Mouse (Mus musculus) testis, adult 2 months (tissue): ENCODE results near the gene Sergef. TPM values are rescaled to one million over a fixed set of nuclear protein-coding genes. Genes with fewer than 3 reads are reported as not detected.

Experiments used
- H3K27ac ChIP-seq: fragments of 200-500 bp; 2 replicates; pipeline ENCODE4 v1.5.1; 2012; ENCODE audit warnings: low read depth, low read length; ENCODE audit not compliant: control insufficient read depth, insufficient read depth
- H3K27me3 ChIP-seq: fragments of 200-500 bp; 2 replicates; pipeline ENCODE4 v1.6.1; 2012; ENCODE audit warnings: mild to moderate bottlenecking, low read length, moderate library complexity; ENCODE audit not compliant: control insufficient read depth, insufficient read depth
- H3K36me3 ChIP-seq: fragments of 200-500 bp; 2 replicates; pipeline ENCODE4 v1.6.1; 2012; ENCODE audit warnings: mild to moderate bottlenecking, low read length; ENCODE audit not compliant: control insufficient read depth, insufficient read depth
- H3K4me1 ChIP-seq: fragments of 200-500 bp; 2 replicates; pipeline ENCODE4 v1.6.1; 2012; ENCODE audit warnings: low read length; ENCODE audit not compliant: control insufficient read depth, insufficient read depth
- H3K4me3 ChIP-seq: fragments of 200-500 bp; 2 replicates; pipeline ENCODE4 v1.5.1; 2012; ENCODE audit warnings: low read depth, mild to moderate bottlenecking, low read length, moderate library complexity, mixed read lengths; ENCODE audit not compliant: control insufficient read depth
- CTCF ChIP-seq: fragments of 200-500 bp; IDR thresholded peaks from 2 replicates; pipeline ENCODE4 v1.5.1; 2012; ENCODE audit warnings: low read depth, mild to moderate bottlenecking, inconsistent platforms, low read length, moderate library complexity; ENCODE audit not compliant: control insufficient read depth, insufficient read depth, insufficient replicate concordance
- POLR2A ChIP-seq: fragments of 200-500 bp; IDR thresholded peaks from 2 replicates; pipeline ENCODE4 v1.6.1; 2012; ENCODE audit warnings: low read depth, mild to moderate bottlenecking, inconsistent platforms, low read length, moderate library complexity; ENCODE audit not compliant: control insufficient read depth
- polyA plus RNA-seq: library from polyadenylated mRNA; depleted of rRNA; stranded (reverse); fragments of >200 nt; gene quantifications from 2 replicates; pipeline ENCODE4 v1.2.3, GENCODE M21; 2012

Sergef gene
- polyA plus RNA-seq, 1 experiment, result 7.7 TPM

DNA sequence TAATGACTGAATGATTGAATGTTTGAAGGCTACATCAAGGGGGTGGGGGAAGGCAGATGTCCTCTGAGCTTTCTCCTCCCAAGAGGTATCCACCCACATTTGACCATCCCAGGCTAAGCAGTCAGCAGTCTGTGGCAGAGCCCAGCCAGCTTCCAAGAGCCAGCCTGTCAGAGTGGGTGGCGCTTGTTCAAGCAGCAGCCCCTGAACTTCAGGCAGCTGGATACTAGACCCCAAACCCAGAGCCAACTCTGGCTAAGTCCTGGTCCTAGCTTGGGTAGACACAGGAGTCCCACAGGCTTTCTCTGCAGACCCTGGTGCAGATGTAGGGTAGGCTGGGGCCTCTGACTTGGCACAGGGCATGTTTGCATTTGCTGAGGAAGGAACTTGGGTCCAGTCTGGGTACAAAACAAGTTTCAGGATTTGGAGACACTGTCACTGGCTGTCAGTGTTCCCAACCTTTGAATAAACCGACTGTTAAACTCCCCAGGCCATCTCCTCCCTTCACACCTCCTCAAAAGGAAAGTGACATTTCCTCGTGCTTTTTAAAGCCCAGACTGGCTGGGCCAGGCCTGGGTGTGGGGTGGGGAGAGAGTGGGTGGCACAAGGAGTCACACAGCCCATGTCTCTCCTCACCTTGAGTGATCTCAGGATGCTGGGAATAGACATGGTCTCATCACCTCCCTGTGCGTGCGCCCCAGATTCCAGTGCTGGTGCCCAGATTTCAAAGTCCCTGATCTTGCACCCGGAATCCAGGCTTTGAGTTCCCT is 225.5 kb downstream of the Sergef start:
- no peak overlapping the region for H3K27ac ChIP-seq
- H3K4me1 ChIP-seq, result no peaks in the 10 kb centered on the region
- no peak overlapping the region for H3K4me3 ChIP-seq
- H3K27me3 ChIP-seq, result no peaks in the 10 kb centered on the region
- H3K36me3 ChIP-seq, result no peaks in the 10 kb centered on the region
- TF ChIP-seq CTCF, result no peak
- no peak for TF ChIP-seq POLR2A

DNA sequence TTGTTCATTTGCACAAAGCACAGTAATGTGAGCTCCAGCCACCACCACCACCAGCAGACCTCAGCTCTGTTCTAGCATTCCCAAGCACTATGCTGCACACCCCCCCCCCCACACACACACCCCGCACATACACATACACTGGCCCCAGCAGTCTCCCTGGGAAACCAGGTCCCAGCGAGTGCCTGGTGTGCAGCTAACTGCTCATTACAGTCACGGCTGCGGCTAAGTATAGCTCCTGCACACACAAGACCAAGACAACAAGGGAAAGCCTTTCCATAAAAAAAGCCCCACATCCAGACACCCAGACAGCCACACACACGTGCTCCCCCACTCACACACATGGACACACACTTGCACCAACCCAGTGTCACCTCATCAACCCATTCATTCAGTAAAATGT is 226.8 kb downstream of the Sergef start:
- H3K4me1 ChIP-seq, result no peaks in the 10 kb centered on the region
- H3K27me3 ChIP-seq, result no peaks in the 10 kb centered on the region
- TF ChIP-seq POLR2A (no peak), CTCF (no peak)

DNA sequence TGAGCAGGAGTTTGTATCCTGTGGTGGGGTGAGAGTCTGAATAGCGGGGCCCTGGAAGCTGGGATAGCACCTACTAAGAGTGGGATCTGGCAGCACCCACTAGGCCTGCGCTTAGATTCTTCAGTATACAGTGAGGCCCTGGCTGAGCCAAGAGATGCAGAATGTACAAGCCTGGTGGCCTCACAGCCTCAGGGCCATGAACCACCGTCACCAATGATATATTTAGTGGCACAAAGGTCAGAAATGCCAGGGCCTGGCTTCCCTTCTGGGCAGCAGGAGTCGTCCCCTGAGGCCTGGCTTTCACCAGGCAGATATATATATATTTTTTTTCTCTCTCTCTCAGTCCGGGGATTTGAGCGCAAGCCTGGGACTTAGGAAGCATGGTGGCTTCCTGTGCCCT is 228.9 kb downstream of the Sergef start:
- Histone ChIP-seq H3K4me1 (no peaks in the 10 kb centered on the region), H3K4me3 (no peak overlapping the region), H3K27ac (no peak overlapping the region), H3K36me3 (no peaks in the 10 kb centered on the region), H3K27me3 (no peaks in the 10 kb centered on the region)
- no peak for TF ChIP-seq CTCF
- TF ChIP-seq POLR2A, result no peak

More for the DNA sequence above, 226.8 kb downstream of the Sergef start:
- no peaks in the 10 kb centered on the region for H3K36me3 ChIP-seq
- H3K4me3 ChIP-seq, result no peak overlapping the region
- no peak overlapping the region for H3K27ac ChIP-seq

DNA sequence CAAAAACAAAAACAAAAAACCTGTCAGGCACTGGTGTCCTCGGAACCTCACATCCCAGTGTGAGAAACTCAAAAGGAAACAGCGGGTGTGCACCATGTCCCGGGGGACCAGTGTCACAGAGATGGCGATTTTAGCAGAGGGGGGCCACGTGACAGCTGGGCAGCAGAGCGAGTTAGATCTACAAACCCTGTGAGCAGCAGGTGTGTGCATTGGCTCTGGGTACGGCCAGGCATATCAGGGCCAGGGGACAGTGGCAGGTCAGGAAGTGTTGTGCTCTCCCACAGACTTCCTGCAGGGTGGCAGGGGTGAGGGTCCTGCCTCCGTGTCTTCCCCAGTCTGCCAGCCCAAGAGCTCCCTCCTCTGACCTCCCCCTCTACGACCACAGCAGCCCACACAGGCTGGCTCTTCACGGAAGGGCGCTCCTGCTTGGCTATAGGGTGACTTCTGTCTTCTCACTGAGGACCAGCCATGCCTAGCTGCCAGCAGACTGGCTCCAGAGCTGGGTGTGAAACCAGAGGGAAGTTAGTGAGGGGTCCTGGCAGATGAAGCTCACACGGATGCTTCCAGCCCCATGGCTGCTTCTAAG is 230.3 kb downstream of the Sergef start:
- Histone ChIP-seq H3K4me1 (no peaks in the 10 kb centered on the region), H3K4me3 (no peak overlapping the region), H3K27ac (no peak overlapping the region), H3K27me3 (no peaks in the 10 kb centered on the region), H3K36me3 (no peaks in the 10 kb centered on the region)
- TF ChIP-seq POLR2A, result no peak
- TF ChIP-seq CTCF, result no peak

DNA sequence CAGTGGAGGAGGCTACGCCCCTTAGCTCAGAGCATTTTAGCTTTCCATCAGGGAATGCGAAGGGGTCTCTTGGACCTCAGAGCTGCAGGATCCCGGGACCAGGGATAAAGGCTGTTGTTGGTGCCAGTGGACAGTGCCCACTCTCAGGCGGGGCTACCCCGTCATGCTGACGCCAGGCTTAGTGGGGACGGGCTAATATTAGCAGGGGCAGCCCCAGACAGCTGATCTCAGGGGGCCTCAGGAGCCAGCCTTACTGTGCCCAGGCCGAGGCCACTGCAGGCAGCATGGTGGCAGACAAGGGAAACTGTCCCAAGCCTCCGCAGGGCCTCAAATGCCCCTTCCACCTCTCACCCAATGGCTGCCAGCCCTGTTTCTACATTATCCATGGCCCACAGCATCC is 231.0 kb downstream of the Sergef start:
- Histone ChIP-seq H3K4me3 (no peak overlapping the region), H3K27ac (no peak overlapping the region), H3K27me3 (no peaks in the 10 kb centered on the region), H3K4me1 (no peaks in the 10 kb centered on the region; the same call in 1 of the 2 replicates), H3K36me3 (no peaks in the 10 kb centered on the region)
- no peak for TF ChIP-seq POLR2A
- no peak for TF ChIP-seq CTCF

DNA sequence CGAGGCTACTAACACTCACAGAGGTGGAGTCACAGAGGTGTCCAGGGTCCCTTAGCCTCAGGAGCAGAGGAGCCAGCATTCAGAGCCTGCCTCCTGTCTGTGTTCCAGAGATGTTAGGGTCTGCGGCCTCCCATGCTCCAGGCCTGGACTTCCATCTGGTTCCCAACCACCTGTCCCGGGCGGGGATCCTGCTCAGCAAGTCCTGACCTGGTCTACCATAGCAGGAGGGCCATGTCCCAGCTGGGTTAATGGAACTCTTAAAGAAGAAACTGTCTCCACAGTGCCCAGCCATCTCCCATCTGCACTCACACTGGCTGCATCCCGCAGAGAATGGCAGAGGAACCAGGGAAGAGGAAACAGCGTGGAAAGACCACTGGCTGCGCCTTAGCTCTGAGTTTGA is 234.9 kb downstream of the Sergef start:
- TF ChIP-seq CTCF (no peak), POLR2A (no peak)
- H3K27me3 ChIP-seq, result no peaks in the 10 kb centered on the region
- no peak overlapping the region for H3K4me3 ChIP-seq
- H3K4me1 ChIP-seq, result no peaks in the 10 kb centered on the region; the same call in 1 of the 2 replicates
- no peak overlapping the region for H3K27ac ChIP-seq
- H3K36me3 ChIP-seq, result no peaks in the 10 kb centered on the region

GRCm38 (mm10) chr7:46403616-46404485 is 235.8 kb downstream of the Sergef start:
- TF ChIP-seq POLR2A (no peak), CTCF (no peak)
- no peaks in the 10 kb centered on the region for H3K36me3 ChIP-seq
- no peak overlapping the region for H3K4me3 ChIP-seq
- H3K4me1 ChIP-seq, result no peaks in the 10 kb centered on the region; the same call in 1 of the 2 replicates
- H3K27me3 ChIP-seq, result peaks cover 2% of the 10 kb centered on the region
- H3K27ac ChIP-seq, result no peak overlapping the region
